Mouse (Mus musculus): ENCODE results near the gene Cnep1r1. TPM values are rescaled to one million over a fixed set of nuclear protein-coding genes. Genes with fewer than 3 reads are reported as not detected.

The Cnep1r1 gene
- polyA plus RNA-seq, 1 experiment, result 16.7 TPM

DNA sequence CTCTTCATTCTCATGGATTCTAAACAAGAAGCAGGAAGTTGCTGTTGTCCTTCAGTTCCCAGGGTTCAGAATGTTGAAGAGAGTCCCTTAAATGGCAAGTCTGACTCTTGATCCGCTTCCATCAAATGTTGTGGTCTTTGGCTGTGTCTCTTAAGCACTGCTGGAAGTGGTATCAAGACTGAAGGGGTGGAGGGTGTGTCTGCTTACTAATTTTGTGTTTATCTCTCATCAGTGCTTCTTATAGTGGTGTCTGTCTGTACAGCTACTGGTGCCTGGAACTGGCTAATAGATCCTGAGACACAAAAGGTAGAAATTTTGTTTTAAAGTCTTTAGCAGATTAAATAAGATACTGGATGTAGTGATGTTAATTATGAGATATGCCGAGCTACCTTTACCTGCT is 6.3 kb downstream of the Cnep1r1 start:
- TF ChIP-seq CTCF (IDR thresholded peaks at IDR 0.05; ENCODE audit: control insufficient read depth, insufficient read depth, low read length) (no peak), POLR2A (IDR thresholded peaks at IDR 0.05; ENCODE audit: borderline replicate concordance, control insufficient read depth, low read depth, low read length) (no peak)
- no peaks in the 10 kb centered on the region for H3K4me1 ChIP-seq (ENCODE audit: control insufficient read depth, insufficient read depth, low read length)
- H3K27ac ChIP-seq (ENCODE audit: control insufficient read depth, insufficient read depth, low read depth, low read length, poor library complexity), result no peak overlapping the region
- WGBS, result 81% methylated on average over 2 of the region's 2 CpGs
- H3K4me3 ChIP-seq (replicated peaks; ENCODE audit: control insufficient read depth, low read depth, low read length), result no peak overlapping the region

DNA sequence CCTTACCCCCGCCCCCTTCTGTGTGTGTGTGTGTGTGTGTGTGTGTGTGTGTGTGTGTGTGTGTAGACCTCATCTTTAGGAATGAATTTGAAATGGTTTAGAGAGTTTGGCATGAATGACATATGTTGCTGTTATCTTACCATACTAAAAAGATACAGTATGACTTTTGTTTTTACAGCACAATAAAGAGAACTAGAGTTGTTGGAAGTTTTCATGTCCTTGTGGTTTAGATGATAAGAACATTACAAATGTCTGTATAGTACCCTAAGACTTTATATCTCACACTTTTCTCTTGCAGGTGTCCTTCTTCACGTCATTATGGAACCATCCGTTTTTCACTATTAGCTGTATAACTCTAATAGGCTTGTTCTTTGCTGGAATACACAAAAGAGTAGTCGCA is 10.8 kb downstream of the Cnep1r1 start:
- H3K4me3 ChIP-seq (replicated peaks; ENCODE audit: control insufficient read depth, low read depth, low read length), result no peak overlapping the region
- H3K4me1 ChIP-seq (ENCODE audit: control insufficient read depth, insufficient read depth, low read length), result no peaks in the 10 kb centered on the region
- TF ChIP-seq CTCF (IDR thresholded peaks at IDR 0.05; ENCODE audit: control insufficient read depth, insufficient read depth, low read length) (no peak), POLR2A (IDR thresholded peaks at IDR 0.05; ENCODE audit: borderline replicate concordance, control insufficient read depth, low read depth, low read length) (no peak)
- WGBS, result 74% methylated on average over 4 of the region's 4 CpGs
- H3K27ac ChIP-seq (ENCODE audit: control insufficient read depth, insufficient read depth, low read depth, low read length, poor library complexity), result no peak overlapping the region

DNA sequence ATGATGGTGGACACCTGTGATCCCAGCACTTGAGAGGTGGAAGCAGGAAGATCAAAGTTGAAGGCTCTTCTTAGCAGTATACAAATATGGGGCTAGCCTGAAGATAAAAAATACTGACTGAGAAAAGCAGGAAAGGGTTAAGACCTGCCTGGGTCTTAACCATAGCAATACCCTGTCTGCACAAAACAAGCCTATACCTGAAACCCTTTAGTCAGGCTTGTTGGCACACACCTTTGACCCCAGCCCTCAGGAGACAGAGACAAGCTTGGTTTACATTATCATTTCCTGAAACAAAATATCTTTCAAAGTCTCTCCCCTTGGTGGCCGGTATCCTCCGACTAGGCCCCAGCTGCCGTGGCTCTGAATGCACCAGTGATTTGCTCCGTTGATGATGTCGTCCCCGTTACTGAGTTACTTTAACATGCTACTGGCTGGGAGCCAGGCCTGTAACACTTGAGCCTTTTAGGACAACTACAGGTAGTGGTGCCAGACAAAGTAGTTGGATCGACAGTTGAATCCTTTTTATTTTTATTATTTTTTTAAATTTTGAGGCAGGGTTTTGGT is 12.3 kb downstream of the Cnep1r1 start:
- Histone ChIP-seq H3K4me1 (ENCODE audit: control insufficient read depth, insufficient read depth, low read length) (no peaks in the 10 kb centered on the region), H3K27ac (ENCODE audit: control insufficient read depth, insufficient read depth, low read depth, low read length, poor library complexity) (no peak overlapping the region), H3K4me3 (replicated peaks; ENCODE audit: control insufficient read depth, low read depth, low read length) (no peak overlapping the region)
- TF ChIP-seq CTCF (IDR thresholded peaks at IDR 0.05; ENCODE audit: control insufficient read depth, insufficient read depth, low read length), result no peak
- TF ChIP-seq POLR2A (IDR thresholded peaks at IDR 0.05; ENCODE audit: borderline replicate concordance, control insufficient read depth, low read depth, low read length), result no peak
- WGBS, result 89% methylated on average over 7 of the region's 7 CpGs

- WGBS, result 2% methylated on average over 77 of the region's 79 CpGs
- Histone ChIP-seq H3K4me1 (ENCODE audit: control insufficient read depth, insufficient read depth, low read length) (peaks cover 2% of the 10 kb centered on the region), H3K27ac (ENCODE audit: control insufficient read depth, insufficient read depth, low read depth, low read length, poor library complexity) (peak within 1 kb of the TSS; percentile 62; the same call in 1 of the 2 replicates), H3K4me3 (replicated peaks; ENCODE audit: control insufficient read depth, low read depth, low read length) (peak within 1 kb of the TSS; percentile 85)
- TF ChIP-seq POLR2A (IDR thresholded peaks at IDR 0.05; ENCODE audit: borderline replicate concordance, control insufficient read depth, low read depth, low read length), result peak; percentile 59; the same call in 1 of the 2 replicates
- no peak for TF ChIP-seq CTCF (IDR thresholded peaks at IDR 0.05; ENCODE audit: control insufficient read depth, insufficient read depth, low read length)
These were observed 19.3 kb downstream of the Cnep1r1 start, which contains the start of gene Heatr3 for GRCm38 (mm10) chr8:88137748-88138484. Gene Heatr3 (plus strand): TSS chr8:88137855.

GRCm38 (mm10) chr8:88139256-88139655 is 20.7 kb downstream of the Cnep1r1 start:
- 50% methylated on average over 3 of the region's 3 CpGs for WGBS
- Histone ChIP-seq H3K4me3 (replicated peaks; ENCODE audit: control insufficient read depth, low read depth, low read length) (no peak overlapping the region), H3K4me1 (ENCODE audit: control insufficient read depth, insufficient read depth, low read length) (peaks cover 2% of the 10 kb centered on the region), H3K27ac (ENCODE audit: control insufficient read depth, insufficient read depth, low read depth, low read length, poor library complexity) (no peak overlapping the region)
- no peak for TF ChIP-seq CTCF (IDR thresholded peaks at IDR 0.05; ENCODE audit: control insufficient read depth, insufficient read depth, low read length)
- no peak for TF ChIP-seq POLR2A (IDR thresholded peaks at IDR 0.05; ENCODE audit: borderline replicate concordance, control insufficient read depth, low read depth, low read length)

- 69% methylated on average over 3 of the region's 3 CpGs for WGBS
- no peak overlapping the region for H3K4me3 ChIP-seq (replicated peaks; ENCODE audit: control insufficient read depth, low read depth, low read length)
- peaks cover 2% of the 10 kb centered on the region for H3K4me1 ChIP-seq (ENCODE audit: control insufficient read depth, insufficient read depth, low read length)
- no peak for TF ChIP-seq POLR2A (IDR thresholded peaks at IDR 0.05; ENCODE audit: borderline replicate concordance, control insufficient read depth, low read depth, low read length)
- no peak for TF ChIP-seq CTCF (IDR thresholded peaks at IDR 0.05; ENCODE audit: control insufficient read depth, insufficient read depth, low read length)
- H3K27ac ChIP-seq (ENCODE audit: control insufficient read depth, insufficient read depth, low read depth, low read length, poor library complexity), result no peak overlapping the region
These were observed 23.1 kb downstream of the Cnep1r1 start for GRCm38 (mm10) chr8:88141629-88142028.

DNA sequence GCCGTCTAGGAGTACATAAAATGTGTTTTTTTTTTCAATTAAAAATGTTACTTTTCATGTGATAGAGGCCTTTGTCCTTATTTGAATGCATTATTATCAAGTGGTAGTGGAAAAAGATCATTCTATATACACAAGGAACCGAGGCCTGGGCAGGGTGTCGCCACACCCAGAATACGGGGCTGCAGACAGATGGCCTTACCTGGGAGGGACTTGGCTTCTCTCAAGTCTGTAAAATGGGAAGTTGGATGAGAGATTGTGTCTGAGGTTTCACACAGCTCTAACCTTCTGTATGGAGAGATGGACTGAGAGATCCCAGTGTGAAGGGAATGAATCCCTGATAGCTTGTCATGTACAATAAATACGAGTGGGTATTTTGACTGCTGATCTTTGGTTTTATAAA is 25.5 kb downstream of the Cnep1r1 start:
- H3K4me1 ChIP-seq (ENCODE audit: control insufficient read depth, insufficient read depth, low read length), result peaks cover 2% of the 10 kb centered on the region
- 62% methylated on average over 5 of the region's 5 CpGs for WGBS

GRCm38 (mm10) chr8:88150910-88151371 is 32.4 kb downstream of the Cnep1r1 start:
- Histone ChIP-seq H3K27ac (ENCODE audit: control insufficient read depth, insufficient read depth, low read depth, low read length, poor library complexity) (no peak overlapping the region), H3K4me3 (replicated peaks; ENCODE audit: control insufficient read depth, low read depth, low read length) (no peak overlapping the region), H3K4me1 (ENCODE audit: control insufficient read depth, insufficient read depth, low read length) (no peaks in the 10 kb centered on the region)
- 88% methylated on average over 6 of the region's 6 CpGs for WGBS
- TF ChIP-seq CTCF (IDR thresholded peaks at IDR 0.05; ENCODE audit: control insufficient read depth, insufficient read depth, low read length), result no peak
- no peak for TF ChIP-seq POLR2A (IDR thresholded peaks at IDR 0.05; ENCODE audit: borderline replicate concordance, control insufficient read depth, low read depth, low read length)

More for the DNA sequence above, 25.5 kb downstream of the Cnep1r1 start:
- no peak overlapping the region for H3K27ac ChIP-seq (ENCODE audit: control insufficient read depth, insufficient read depth, low read depth, low read length, poor library complexity)
- TF ChIP-seq CTCF (IDR thresholded peaks at IDR 0.05; ENCODE audit: control insufficient read depth, insufficient read depth, low read length) (no peak), POLR2A (IDR thresholded peaks at IDR 0.05; ENCODE audit: borderline replicate concordance, control insufficient read depth, low read depth, low read length) (no peak)
- no peak overlapping the region for H3K4me3 ChIP-seq (replicated peaks; ENCODE audit: control insufficient read depth, low read depth, low read length)

Measured in bone marrow, adult 2 months (tissue).